Mouse (Mus musculus): Measurements from ENCODE around the gene Sectm1b.

- no peak for TF ChIP-seq CTCF (IDR thresholded peaks at IDR 0.05; ENCODE audit: low read depth)
- TF ChIP-seq EP300 (optimal IDR thresholded peaks at IDR 0.05), result no peak
Measured at GRCm38 (mm10) chr11:121033118-121033517, 30.3 kb downstream of the Sectm1b start.

Data from stomach, postnatal 0 days (tissue).